Mouse (Mus musculus) bone marrow macrophage, adult 2 months (primary cell): ENCODE results near the gene Chmp2a.

Experiments
- CTCF ChIP-seq: IDR thresholded peaks from 2 replicates; pipeline ENCODE4 v1.5.1; 2012; ENCODE audit warnings: low read depth, mild to moderate bottlenecking, low read length, moderate library complexity
- POLR2A ChIP-seq: IDR thresholded peaks from 2 replicates; pipeline ENCODE4 v1.6.1; 2012; ENCODE audit warnings: mild to moderate bottlenecking, low read depth, low read length, borderline replicate concordance

DNA sequence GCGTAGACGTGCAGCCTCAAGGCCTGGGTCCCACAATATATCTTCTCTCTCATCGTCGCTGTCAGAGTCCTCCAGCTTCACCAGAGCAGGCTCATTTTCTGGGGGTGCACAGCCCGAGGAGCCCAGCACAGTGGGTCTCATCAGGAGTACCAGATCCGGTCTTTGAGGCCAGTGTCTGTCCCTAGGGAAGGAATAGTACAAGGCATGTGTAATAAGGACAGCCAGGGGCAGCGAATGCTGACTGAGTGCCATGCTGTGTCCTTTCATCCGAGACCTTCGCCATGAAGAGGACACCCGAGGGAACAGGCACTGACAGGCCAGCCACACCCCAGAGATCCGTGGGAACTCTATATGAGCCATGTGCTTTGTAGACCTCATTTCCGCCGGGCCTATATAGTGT is 18.4 kb upstream of the Chmp2a start:
- TF ChIP-seq POLR2A, result no peak
- no peak for TF ChIP-seq CTCF
